Mouse (Mus musculus) lung, postnatal 0 days (tissue): ENCODE results near the gene Nrg3.

Source experiments
- CTCF ChIP-seq: IDR thresholded peaks from 2 replicates; pipeline ENCODE4 v1.5.1; 2016; ENCODE audit warnings: antibody characterized with exemption, mild to moderate bottlenecking
- EP300 ChIP-seq: IDR thresholded peaks from 2 replicates; pipeline ENCODE4 v1.6.1; 2016; ENCODE audit warnings: antibody characterized with exemption, mild to moderate bottlenecking, control low read depth

GRCm38 (mm10) chr14:39265121-39265520 is 207.8 kb downstream of the Nrg3 start:
- TF ChIP-seq CTCF (no peak), EP300 (no peak)
